Comparison of ENCODE assay signal across 18 mouse cellular contexts in genomic region chr5:64815631-64816030, GRCm38 (mm10). TPM values are rescaled to one million over a fixed set of nuclear protein-coding genes. Genes with fewer than 3 reads are reported as not detected.
DNase-seq lines count a peak whose midpoint lies in the region; ATAC-seq and TF ChIP-seq lines count a peak whose summit lies in the region.
"Had no signal": no experiment of that assay in that cellular context is flagged by ENCODE, and none has a peak within 500 bp of the region (broad histone marks: within the 10 kb centered on the region; RNA-seq: fewer than 3 reads in every experiment).

No protein-coding gene starts in this region.

- H3K9me3 ChIP-seq in embryonic facial prominence, embryonic 13.5 days, result no peaks in the 10 kb centered on the region
- no peaks in the 10 kb centered on the region for H3K9me3 ChIP-seq in embryonic facial prominence, embryonic 10.5 days
- H3K9me3 ChIP-seq in intestine, embryonic 14.5 days (ENCODE audit: control insufficient read depth, low read length), result no peaks in the 10 kb centered on the region
- H3K9me3 ChIP-seq in intestine, embryonic 16.5 days (ENCODE audit: control insufficient read depth, low read length), result no peaks in the 10 kb centered on the region
- H3K9me3 ChIP-seq in E14TG2a.4 (ENCODE audit: low read length), result peaks cover 3% of the 10 kb centered on the region; the same call in 1 of the 2 replicates
- H3K9me3 ChIP-seq in intestine, embryonic 15.5 days, result no peaks in the 10 kb centered on the region
- H3K9me3 ChIP-seq: G1E; hindbrain, embryonic 13.5 days; limb, embryonic 15.5 days had no signal

- peaks cover 35% of the 10 kb centered on the region for H3K36me3 ChIP-seq in embryonic facial prominence, embryonic 13.5 days
- H3K36me3 ChIP-seq in embryonic facial prominence, embryonic 10.5 days (replicated peaks), result peaks cover 64% of the 10 kb centered on the region
- H3K36me3 ChIP-seq in intestine, embryonic 14.5 days (ENCODE audit: control insufficient read depth, insufficient read depth, low read length), result peaks cover 41% of the 10 kb centered on the region
- peaks cover 11% of the 10 kb centered on the region; the same call in 1 of the 2 replicates for H3K36me3 ChIP-seq in intestine, embryonic 16.5 days (ENCODE audit: control insufficient read depth, insufficient read depth, low read length)
- peaks cover 71% of the 10 kb centered on the region for H3K36me3 ChIP-seq in E14TG2a.4 (ENCODE audit: insufficient read depth, low read length)
- peaks cover 7% of the 10 kb centered on the region; the same call in 1 of the 2 replicates for H3K36me3 ChIP-seq in intestine, embryonic 15.5 days

- ATAC-seq in embryonic facial prominence, embryonic 13.5 days (ENCODE audit: insufficient number of reproducible peaks, insufficient read depth, low FRiP score, low TSS enrichment, low read depth), result no peak
- ATAC-seq in intestine, embryonic 14.5 days (replicated peaks; ENCODE audit: low FRiP score, low TSS enrichment, low read depth), result no peak
- no peak for ATAC-seq in intestine, embryonic 16.5 days
- ATAC-seq in intestine, embryonic 15.5 days, result no peak
- ATAC-seq: forebrain, embryonic 16.5 days had no signal

- H3K27ac ChIP-seq in embryonic facial prominence, embryonic 13.5 days, result peak overlapping the region; percentile 14; the same call in 1 of the 2 replicates
- no peak overlapping the region for H3K27ac ChIP-seq in embryonic facial prominence, embryonic 10.5 days (replicated peaks)
- peak overlapping the region; percentile 30; the same call in 1 of the 2 replicates for H3K27ac ChIP-seq in intestine, embryonic 14.5 days (ENCODE audit: low read depth)
- H3K27ac ChIP-seq in intestine, embryonic 16.5 days (ENCODE audit: low read length), result no peak overlapping the region
- 0 out of 2 replicates have a peak overlapping the region, but pooled peaks have one; percentile 4 for H3K27ac ChIP-seq in intestine, embryonic 15.5 days
- H3K27ac ChIP-seq: hindbrain, embryonic 13.5 days; limb, embryonic 15.5 days had no signal

- H3K4me2 ChIP-seq in embryonic facial prominence, embryonic 13.5 days, result no peak overlapping the region
- H3K4me2 ChIP-seq in intestine, embryonic 14.5 days (ENCODE audit: low read length), result no peak overlapping the region
- H3K4me2 ChIP-seq in intestine, embryonic 16.5 days (ENCODE audit: low read depth, low read length), result no peak overlapping the region
- no peak overlapping the region for H3K4me2 ChIP-seq in intestine, embryonic 15.5 days (replicated peaks)
- H3K4me2 ChIP-seq: hindbrain, embryonic 13.5 days; limb, embryonic 15.5 days had no signal

- peaks cover 48% of the 10 kb centered on the region for H3K4me1 ChIP-seq in embryonic facial prominence, embryonic 13.5 days
- peaks cover 53% of the 10 kb centered on the region for H3K4me1 ChIP-seq in embryonic facial prominence, embryonic 10.5 days
- H3K4me1 ChIP-seq in intestine, embryonic 14.5 days (replicated peaks; ENCODE audit: control insufficient read depth, insufficient read depth, low read length), result peaks cover 51% of the 10 kb centered on the region
- H3K4me1 ChIP-seq in intestine, embryonic 16.5 days (ENCODE audit: control insufficient read depth, insufficient read depth, low read length), result peaks cover 62% of the 10 kb centered on the region
- peaks cover 85% of the 10 kb centered on the region for H3K4me1 ChIP-seq in E14TG2a.4 (replicated peaks; ENCODE audit: low read depth, low read length)
- H3K4me1 ChIP-seq in intestine, embryonic 15.5 days (replicated peaks), result peaks cover 69% of the 10 kb centered on the region

- WGBS in embryonic facial prominence, embryonic 13.5 days, result 86% methylated on average over 7 of the region's 8 CpGs
- WGBS in embryonic facial prominence, embryonic 10.5 days, result 88% methylated on average over 8 of the region's 8 CpGs
- WGBS in intestine, embryonic 14.5 days, result 83% methylated on average over 8 of the region's 8 CpGs
- 72% methylated on average over 8 of the region's 8 CpGs for WGBS in intestine, embryonic 16.5 days
- WGBS in intestine, embryonic 15.5 days, result 81% methylated on average over 8 of the region's 8 CpGs

- TF ChIP-seq CTCF in E14TG2a.4 (conservative IDR thresholded peaks at IDR 0.05; ENCODE audit: low read length), result no peak

- H3K9ac ChIP-seq in embryonic facial prominence, embryonic 13.5 days, result no peak overlapping the region
- H3K9ac ChIP-seq in intestine, embryonic 14.5 days (ENCODE audit: low read length), result no peak overlapping the region
- H3K9ac ChIP-seq in intestine, embryonic 16.5 days (ENCODE audit: low read depth, low read length), result no peak overlapping the region
- H3K9ac ChIP-seq in intestine, embryonic 15.5 days, result no peak overlapping the region
- H3K9ac ChIP-seq: hindbrain, embryonic 13.5 days; limb, embryonic 15.5 days had no signal

- DNase-seq in embryonic facial prominence, embryonic 10.5 days (ENCODE audit: low spot score), result no peak
- DNase-seq in intestine, embryonic 14.5 days (ENCODE audit: low spot score), result peak; percentile 48
- DNase-seq in frontal cortex, adult 2 months (ENCODE audit: extremely low spot score in 1 of 2, low spot score in 1 of 2), result no peak
- DNase-seq in cerebellum, adult 11-12 months, result no peak
- DNase-seq: B cell, adult 2 months; cerebellum, adult 8-10 months; kidney, adult 18-20 months; kidney, postnatal 14 days; lung, postnatal 14 days; retina, postnatal 1 day had no signal

- no peaks in the 10 kb centered on the region for H3K27me3 ChIP-seq in embryonic facial prominence, embryonic 13.5 days
- no peaks in the 10 kb centered on the region for H3K27me3 ChIP-seq in embryonic facial prominence, embryonic 10.5 days (replicated peaks; ENCODE audit: low read depth, poor library complexity, severe bottlenecking)
- H3K27me3 ChIP-seq in intestine, embryonic 14.5 days (replicated peaks; ENCODE audit: control insufficient read depth, insufficient read depth, low read length), result no peaks in the 10 kb centered on the region
- no peaks in the 10 kb centered on the region for H3K27me3 ChIP-seq in intestine, embryonic 16.5 days (replicated peaks; ENCODE audit: control insufficient read depth, insufficient read depth, low read length)
- no peaks in the 10 kb centered on the region for H3K27me3 ChIP-seq in E14TG2a.4 (ENCODE audit: insufficient read depth, low read length)
- H3K27me3 ChIP-seq in intestine, embryonic 15.5 days (replicated peaks), result no peaks in the 10 kb centered on the region
- H3K27me3 ChIP-seq: hindbrain, embryonic 13.5 days; limb, embryonic 15.5 days had no signal

- no peak overlapping the region for H3K4me3 ChIP-seq in embryonic facial prominence, embryonic 13.5 days
- no peak overlapping the region for H3K4me3 ChIP-seq in embryonic facial prominence, embryonic 10.5 days
- H3K4me3 ChIP-seq in intestine, embryonic 14.5 days (ENCODE audit: low read depth, low read length), result no peak overlapping the region
- no peak overlapping the region for H3K4me3 ChIP-seq in intestine, embryonic 16.5 days (ENCODE audit: low read length)
- peak overlapping the region; percentile 78 for H3K4me3 ChIP-seq in E14TG2a.4 (replicated peaks; ENCODE audit: low read length)
- H3K4me3 ChIP-seq in intestine, embryonic 15.5 days (replicated peaks), result no peak overlapping the region
- H3K4me3 ChIP-seq: hindbrain, embryonic 13.5 days; limb, embryonic 15.5 days had no signal

RNA-seq across cellular contexts. Expression of gene Klf3, which starts 12.4 kb away (rescaled TPM):
- polyA plus RNA-seq in embryonic facial prominence, embryonic 13.5 days (2015; fragmentation: Nextera tagmentation; extraction: Ambion mirVana), result 58.2 and 58.3 TPM in 2 replicates
- 55.0 and 55.2 TPM in 2 replicates for polyA plus RNA-seq in embryonic facial prominence, embryonic 10.5 days (2016; fragmentation: Nextera tagmentation; extraction: Ambion mirVana)
- 75.2 and 88.0 TPM in 2 replicates for polyA plus RNA-seq in intestine, embryonic 14.5 days (2014; fragmentation: Nextera tagmentation; extraction: Ambion mirVana)
- polyA plus RNA-seq in intestine, embryonic 16.5 days (2015; fragmentation: Nextera tagmentation; extraction: Ambion mirVana), result 68.1 and 71.9 TPM in 2 replicates
- 87.6 and 91.8 TPM in 2 replicates for polyA plus RNA-seq in intestine, embryonic 15.5 days (2015; fragmentation: Nextera tagmentation; extraction: Ambion mirVana)
- polyA plus RNA-seq in frontal cortex, adult 2 months (2012; rRNA removed), result 21.7 and 25.4 TPM in 2 replicates

Comparison
In these comparisons a context has a peak if more than half of its experiments do, and no peak if none do; other contexts are left out.
1. H3K27ac ChIP-seq: peak in embryonic facial prominence, embryonic 13.5 days (single experiment), intestine, embryonic 14.5 days (single experiment) and intestine, embryonic 15.5 days (single experiment); none in embryonic facial prominence, embryonic 10.5 days (single experiment) and intestine, embryonic 16.5 days (single experiment).